Mouse (Mus musculus): ENCODE results near the gene Rnf214. TPM values are rescaled to one million over a fixed set of nuclear protein-coding genes. Genes with fewer than 3 reads are reported as not detected.

Gene Rnf214
- polyA plus RNA-seq, 1 experiment from 2014 or later = 42.9 TPM

GRCm38 (mm10) chr9:45931958-45932357 lies 25.2 kb upstream of the Rnf214 start:
- Histone ChIP-seq H3K27me3 (ENCODE audit: control insufficient read depth, insufficient read depth, low read length) (no peaks in the 10 kb centered on the region), H3K9ac (ENCODE audit: low read length) (no peak overlapping the region), H3K36me3 (ENCODE audit: control insufficient read depth, insufficient read depth, low read length) (peaks cover 47% of the 10 kb centered on the region), H3K4me2 (ENCODE audit: low read length) (no peak overlapping the region), H3K4me3 (ENCODE audit: control insufficient read depth in 1 of 2, insufficient read depth in 1 of 2, low read depth in 1 of 2, low read length in 2 of 2) (no peak overlapping the region), H3K4me1 (ENCODE audit: control insufficient read depth in 2 of 2, insufficient read depth in 2 of 2, low read length in 2 of 2) (peaks cover 21 to 26% of the 10 kb centered on the region in 2 experiments), H3K9me3 (ENCODE audit: control insufficient read depth, low read length) (no peaks in the 10 kb centered on the region), H3K27ac (replicated peaks in 1 of 2; ENCODE audit: control insufficient read depth in 1 of 2, insufficient read depth in 1 of 2, low read depth in 2 of 2, low read length in 2 of 2) (no peak overlapping the region)
- 36% methylated on average over 1 of the region's 1 CpGs for WGBS
- no peak for ATAC-seq (ENCODE audit: insufficient number of reproducible peaks, insufficient read depth, low FRiP score, low read depth)

- Histone ChIP-seq H3K27ac (replicated peaks in 1 of 2; ENCODE audit: control insufficient read depth in 1 of 2, insufficient read depth in 1 of 2, low read depth in 2 of 2, low read length in 2 of 2) (no peak overlapping the region), H3K9me3 (ENCODE audit: control insufficient read depth, low read length) (no peaks in the 10 kb centered on the region), H3K36me3 (ENCODE audit: control insufficient read depth, insufficient read depth, low read length) (peaks cover 66% of the 10 kb centered on the region), H3K27me3 (ENCODE audit: control insufficient read depth, insufficient read depth, low read length) (no peaks in the 10 kb centered on the region), H3K4me3 (ENCODE audit: control insufficient read depth in 1 of 2, insufficient read depth in 1 of 2, low read depth in 1 of 2, low read length in 2 of 2) (no peak overlapping the region), H3K4me2 (ENCODE audit: low read length) (no peak overlapping the region), H3K4me1 (ENCODE audit: control insufficient read depth in 2 of 2, insufficient read depth in 2 of 2, low read length in 2 of 2) (peaks cover 6 to 13% of the 10 kb centered on the region in 2 experiments; a peak in 3 of 4 replicates), H3K9ac (ENCODE audit: low read length) (no peak overlapping the region)
- ATAC-seq (ENCODE audit: insufficient number of reproducible peaks, insufficient read depth, low FRiP score, low read depth) = no peak
- WGBS = 71% methylated on average over 5 of the region's 5 CpGs
Observed at GRCm38 (mm10) chr9:45929285-45929684, 22.6 kb upstream of the Rnf214 start.

- no peak for ATAC-seq (ENCODE audit: insufficient number of reproducible peaks, insufficient read depth, low FRiP score, low read depth)
- Histone ChIP-seq H3K27ac (replicated peaks in 1 of 2; ENCODE audit: control insufficient read depth in 1 of 2, insufficient read depth in 1 of 2, low read depth in 2 of 2, low read length in 2 of 2) (no peak overlapping the region), H3K9me3 (ENCODE audit: control insufficient read depth, low read length) (no peaks in the 10 kb centered on the region), H3K36me3 (ENCODE audit: control insufficient read depth, insufficient read depth, low read length) (peaks cover 87% of the 10 kb centered on the region), H3K4me2 (ENCODE audit: low read length) (no peak overlapping the region), H3K27me3 (ENCODE audit: control insufficient read depth, insufficient read depth, low read length) (no peaks in the 10 kb centered on the region), H3K9ac (ENCODE audit: low read length) (no peak overlapping the region), H3K4me1 (ENCODE audit: control insufficient read depth in 2 of 2, insufficient read depth in 2 of 2, low read length in 2 of 2) (no peaks in the 10 kb centered on the region), H3K4me3 (ENCODE audit: control insufficient read depth in 1 of 2, insufficient read depth in 1 of 2, low read depth in 1 of 2, low read length in 2 of 2) (no peak overlapping the region)
- WGBS = 50% methylated on average over 1 of the region's 1 CpGs
Observed at GRCm38 (mm10) chr9:45919895-45920294, 13.2 kb upstream of the Rnf214 start.

- ATAC-seq (ENCODE audit: insufficient number of reproducible peaks, insufficient read depth, low FRiP score, low read depth) = no peak
- no peak overlapping the region for H3K9ac ChIP-seq (ENCODE audit: low read length)
- H3K27ac ChIP-seq (replicated peaks in 1 of 2; ENCODE audit: control insufficient read depth in 1 of 2, insufficient read depth in 1 of 2, low read depth in 2 of 2, low read length in 2 of 2) = no peak overlapping the region
- no peaks in the 10 kb centered on the region for H3K27me3 ChIP-seq (ENCODE audit: control insufficient read depth, insufficient read depth, low read length)
- H3K4me3 ChIP-seq (ENCODE audit: control insufficient read depth in 1 of 2, insufficient read depth in 1 of 2, low read depth in 1 of 2, low read length in 2 of 2) = no peak overlapping the region
- H3K4me2 ChIP-seq (ENCODE audit: low read length) = no peak overlapping the region
- WGBS = 85% methylated on average over 5 of the region's 5 CpGs
- H3K9me3 ChIP-seq (ENCODE audit: control insufficient read depth, low read length) = no peaks in the 10 kb centered on the region
- peaks cover 96% of the 10 kb centered on the region for H3K36me3 ChIP-seq (ENCODE audit: control insufficient read depth, insufficient read depth, low read length)
- no peaks in the 10 kb centered on the region for H3K4me1 ChIP-seq (ENCODE audit: control insufficient read depth in 2 of 2, insufficient read depth in 2 of 2, low read length in 2 of 2)
Observed at GRCm38 (mm10) chr9:45917041-45917934, 10.6 kb upstream of the Rnf214 start.

GRCm38 (mm10) chr9:45915659-45916058 lies 8.9 kb upstream of the Rnf214 start:
- no peaks in the 10 kb centered on the region for H3K27me3 ChIP-seq (ENCODE audit: control insufficient read depth, insufficient read depth, low read length)
- 88% methylated on average over 2 of the region's 2 CpGs for WGBS
- H3K9me3 ChIP-seq (ENCODE audit: control insufficient read depth, low read length) = no peaks in the 10 kb centered on the region
- no peak overlapping the region for H3K4me3 ChIP-seq (ENCODE audit: control insufficient read depth in 1 of 2, insufficient read depth in 1 of 2, low read depth in 1 of 2, low read length in 2 of 2)
- ATAC-seq (ENCODE audit: insufficient number of reproducible peaks, insufficient read depth, low FRiP score, low read depth) = no peak
- H3K4me2 ChIP-seq (ENCODE audit: low read length) = no peak overlapping the region
- no peaks in the 10 kb centered on the region for H3K4me1 ChIP-seq (ENCODE audit: control insufficient read depth in 2 of 2, insufficient read depth in 2 of 2, low read length in 2 of 2)
- no peak overlapping the region for H3K9ac ChIP-seq (ENCODE audit: low read length)
- H3K36me3 ChIP-seq (ENCODE audit: control insufficient read depth, insufficient read depth, low read length) = peaks cover 99% of the 10 kb centered on the region
- no peak overlapping the region for H3K27ac ChIP-seq (replicated peaks in 1 of 2; ENCODE audit: control insufficient read depth in 1 of 2, insufficient read depth in 1 of 2, low read depth in 2 of 2, low read length in 2 of 2)

- no peak for ATAC-seq (ENCODE audit: insufficient number of reproducible peaks, insufficient read depth, low FRiP score, low read depth)
- H3K27ac ChIP-seq (replicated peaks in 1 of 2; ENCODE audit: control insufficient read depth in 1 of 2, insufficient read depth in 1 of 2, low read depth in 2 of 2, low read length in 2 of 2) = no peak overlapping the region
- 48% methylated on average over 1 of the region's 1 CpGs for WGBS
- H3K36me3 ChIP-seq (ENCODE audit: control insufficient read depth, insufficient read depth, low read length) = peaks cover 83% of the 10 kb centered on the region
- H3K4me1 ChIP-seq (ENCODE audit: control insufficient read depth in 2 of 2, insufficient read depth in 2 of 2, low read length in 2 of 2) = peaks cover 0 to 8% of the 10 kb centered on the region in 2 experiments; a peak in 2 of 4 replicates
- no peaks in the 10 kb centered on the region for H3K27me3 ChIP-seq (ENCODE audit: control insufficient read depth, insufficient read depth, low read length)
- no peak overlapping the region for H3K4me3 ChIP-seq (ENCODE audit: control insufficient read depth in 1 of 2, insufficient read depth in 1 of 2, low read depth in 1 of 2, low read length in 2 of 2)
- H3K9me3 ChIP-seq (ENCODE audit: control insufficient read depth, low read length) = no peaks in the 10 kb centered on the region
- H3K9ac ChIP-seq (ENCODE audit: low read length) = no peak overlapping the region
- no peak overlapping the region for H3K4me2 ChIP-seq (ENCODE audit: low read length)
Observed at GRCm38 (mm10) chr9:45911673-45912072, 5.0 kb upstream of the Rnf214 start.

- peaks cover 76% of the 10 kb centered on the region for H3K36me3 ChIP-seq (ENCODE audit: control insufficient read depth, insufficient read depth, low read length)
- H3K4me2 ChIP-seq (ENCODE audit: low read length) = no peak overlapping the region
- no peak overlapping the region for H3K9ac ChIP-seq (ENCODE audit: low read length)
- peaks cover 0 to 8% of the 10 kb centered on the region in 2 experiments; a peak in 2 of 4 replicates for H3K4me1 ChIP-seq (ENCODE audit: control insufficient read depth in 2 of 2, insufficient read depth in 2 of 2, low read length in 2 of 2)
- WGBS = 95% methylated on average over 3 of the region's 3 CpGs
- H3K4me3 ChIP-seq (ENCODE audit: control insufficient read depth in 1 of 2, insufficient read depth in 1 of 2, low read depth in 1 of 2, low read length in 2 of 2) = no peak overlapping the region
- no peaks in the 10 kb centered on the region for H3K9me3 ChIP-seq (ENCODE audit: control insufficient read depth, low read length)
- ATAC-seq (ENCODE audit: insufficient number of reproducible peaks, insufficient read depth, low FRiP score, low read depth) = no peak
- H3K27me3 ChIP-seq (ENCODE audit: control insufficient read depth, insufficient read depth, low read length) = no peaks in the 10 kb centered on the region
- H3K27ac ChIP-seq (replicated peaks in 1 of 2; ENCODE audit: control insufficient read depth in 1 of 2, insufficient read depth in 1 of 2, low read depth in 2 of 2, low read length in 2 of 2) = no peak overlapping the region
Observed at GRCm38 (mm10) chr9:45910995-45911394, 4.3 kb upstream of the Rnf214 start.

All from heart, embryonic 14.5 days (tissue).